Mouse (Mus musculus): ENCODE measurements around the gene Rpgrip1l. TPM values are rescaled to one million over a fixed set of nuclear protein-coding genes. Genes with fewer than 3 reads are reported as not detected.

Gene Rpgrip1l
- polyA plus RNA-seq, 1 experiment from 2014 or later: 9.8 TPM

- no peaks in the 10 kb centered on the region for H3K36me3 ChIP-seq (ENCODE audit: control insufficient read depth, insufficient read depth, low read length)
- H3K27ac ChIP-seq (ENCODE audit: low read length): no peak overlapping the region
- no peaks in the 10 kb centered on the region for H3K9me3 ChIP-seq (replicated peaks; ENCODE audit: control insufficient read depth, low read length, poor library complexity, severe bottlenecking)
- no peak for ATAC-seq
- no peak overlapping the region for H3K4me3 ChIP-seq (ENCODE audit: low read depth, low read length)
- no peak overlapping the region for H3K9ac ChIP-seq (ENCODE audit: low read depth, low read length)
- 79% methylated on average over 3 of the region's 3 CpGs for WGBS
- H3K4me1 ChIP-seq (ENCODE audit: control insufficient read depth, insufficient read depth, low read length): no peaks in the 10 kb centered on the region
- H3K27me3 ChIP-seq (ENCODE audit: control insufficient read depth, insufficient read depth, low read depth, low read length): no peaks in the 10 kb centered on the region
- H3K4me2 ChIP-seq (ENCODE audit: low read length): no peak overlapping the region
Observed at GRCm38 (mm10) chr8:91209658-91210057, 103.4 kb downstream of the Rpgrip1l start.

- Histone ChIP-seq H3K9me3 (replicated peaks; ENCODE audit: control insufficient read depth, low read length, poor library complexity, severe bottlenecking) (no peaks in the 10 kb centered on the region), H3K36me3 (ENCODE audit: control insufficient read depth, insufficient read depth, low read length) (no peaks in the 10 kb centered on the region), H3K4me3 (ENCODE audit: low read depth, low read length) (no peak overlapping the region), H3K27me3 (ENCODE audit: control insufficient read depth, insufficient read depth, low read depth, low read length) (no peaks in the 10 kb centered on the region), H3K4me2 (ENCODE audit: low read length) (no peak overlapping the region), H3K9ac (ENCODE audit: low read depth, low read length) (no peak overlapping the region), H3K4me1 (ENCODE audit: control insufficient read depth, insufficient read depth, low read length) (no peaks in the 10 kb centered on the region), H3K27ac (ENCODE audit: low read length) (no peak overlapping the region)
- 84% methylated on average over 2 of the region's 2 CpGs for WGBS
- ATAC-seq: no peak
Observed at GRCm38 (mm10) chr8:91207676-91208075, 105.4 kb downstream of the Rpgrip1l start.

DNA sequence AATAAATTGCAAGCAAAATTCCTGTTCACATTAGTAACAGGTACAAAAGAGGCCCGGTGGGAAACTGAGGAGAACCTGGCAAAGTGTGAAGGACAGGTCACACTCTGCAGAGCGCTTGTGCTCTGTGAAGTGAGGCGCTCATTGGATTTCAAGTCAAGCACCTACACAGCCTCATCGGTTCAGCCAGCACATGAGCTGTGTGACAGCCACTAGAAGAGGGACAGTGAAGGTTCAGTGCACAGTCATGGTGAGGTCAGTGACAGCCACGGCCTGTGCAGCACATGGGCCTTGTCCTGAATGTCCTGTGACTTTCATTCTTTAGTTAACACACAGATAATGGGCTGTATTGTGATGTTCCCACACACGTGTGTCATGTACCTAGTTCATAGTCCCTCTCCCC lies 107.2 kb downstream of the Rpgrip1l start:
- no peak overlapping the region for H3K27ac ChIP-seq (ENCODE audit: low read length)
- H3K9ac ChIP-seq (ENCODE audit: low read depth, low read length): no peak overlapping the region
- H3K9me3 ChIP-seq (replicated peaks; ENCODE audit: control insufficient read depth, low read length, poor library complexity, severe bottlenecking): no peaks in the 10 kb centered on the region
- no peak overlapping the region for H3K4me3 ChIP-seq (ENCODE audit: low read depth, low read length)
- 67% methylated on average over 6 of the region's 6 CpGs for WGBS
- no peak for ATAC-seq
- no peaks in the 10 kb centered on the region for H3K36me3 ChIP-seq (ENCODE audit: control insufficient read depth, insufficient read depth, low read length)
- no peaks in the 10 kb centered on the region for H3K4me1 ChIP-seq (ENCODE audit: control insufficient read depth, insufficient read depth, low read length)
- no peaks in the 10 kb centered on the region for H3K27me3 ChIP-seq (ENCODE audit: control insufficient read depth, insufficient read depth, low read depth, low read length)
- no peak overlapping the region for H3K4me2 ChIP-seq (ENCODE audit: low read length)

GRCm38 (mm10) chr8:91201184-91201583 lies 111.9 kb downstream of the Rpgrip1l start:
- WGBS: 73% methylated on average over 2 of the region's 2 CpGs
- no peak overlapping the region for H3K4me2 ChIP-seq (ENCODE audit: low read length)
- no peaks in the 10 kb centered on the region for H3K27me3 ChIP-seq (ENCODE audit: control insufficient read depth, insufficient read depth, low read depth, low read length)
- no peak overlapping the region for H3K27ac ChIP-seq (ENCODE audit: low read length)
- no peak for ATAC-seq
- H3K9me3 ChIP-seq (replicated peaks; ENCODE audit: control insufficient read depth, low read length, poor library complexity, severe bottlenecking): no peaks in the 10 kb centered on the region
- H3K4me3 ChIP-seq (ENCODE audit: low read depth, low read length): no peak overlapping the region
- no peaks in the 10 kb centered on the region for H3K4me1 ChIP-seq (ENCODE audit: control insufficient read depth, insufficient read depth, low read length)
- no peak overlapping the region for H3K9ac ChIP-seq (ENCODE audit: low read depth, low read length)
- H3K36me3 ChIP-seq (ENCODE audit: control insufficient read depth, insufficient read depth, low read length): no peaks in the 10 kb centered on the region

DNA sequence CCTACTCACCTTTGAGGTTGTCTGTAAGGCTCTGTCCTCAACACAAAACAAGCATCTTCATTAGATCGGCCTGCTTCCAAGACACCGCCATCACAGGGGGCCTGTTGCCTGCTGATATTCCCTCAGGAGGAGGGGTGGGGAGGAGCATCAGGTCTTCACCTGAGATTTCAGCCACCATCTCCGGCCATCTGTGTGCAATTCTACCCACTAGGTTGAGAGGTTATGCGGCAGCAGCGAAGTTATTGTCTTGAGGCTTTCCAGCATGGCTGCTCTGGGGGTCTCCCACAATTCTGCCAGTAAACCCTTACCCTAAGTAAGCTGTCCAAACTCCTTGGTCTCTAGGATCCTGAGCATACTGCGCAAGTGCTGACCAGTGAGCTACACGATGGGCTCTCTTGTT lies 113.2 kb downstream of the Rpgrip1l start, which contains the start of gene Aktip:
Gene Aktip (minus strand): TSS at position 101 of the 400 bp plus-strand sequence.
- WGBS: 94% methylated on average over 7 of the region's 7 CpGs
- Histone ChIP-seq H3K4me1 (ENCODE audit: control insufficient read depth, insufficient read depth, low read length) (no peaks in the 10 kb centered on the region), H3K9me3 (replicated peaks; ENCODE audit: control insufficient read depth, low read length, poor library complexity, severe bottlenecking) (no peaks in the 10 kb centered on the region), H3K4me3 (ENCODE audit: low read depth, low read length) (no peak within 1 kb of the TSS), H3K27me3 (ENCODE audit: control insufficient read depth, insufficient read depth, low read depth, low read length) (no peaks in the 10 kb centered on the region), H3K4me2 (ENCODE audit: low read length) (no peak within 1 kb of the TSS), H3K36me3 (ENCODE audit: control insufficient read depth, insufficient read depth, low read length) (no peaks in the 10 kb centered on the region), H3K27ac (ENCODE audit: low read length) (no peak within 1 kb of the TSS), H3K9ac (ENCODE audit: low read depth, low read length) (no peak within 1 kb of the TSS)
- ATAC-seq: no peak

DNA sequence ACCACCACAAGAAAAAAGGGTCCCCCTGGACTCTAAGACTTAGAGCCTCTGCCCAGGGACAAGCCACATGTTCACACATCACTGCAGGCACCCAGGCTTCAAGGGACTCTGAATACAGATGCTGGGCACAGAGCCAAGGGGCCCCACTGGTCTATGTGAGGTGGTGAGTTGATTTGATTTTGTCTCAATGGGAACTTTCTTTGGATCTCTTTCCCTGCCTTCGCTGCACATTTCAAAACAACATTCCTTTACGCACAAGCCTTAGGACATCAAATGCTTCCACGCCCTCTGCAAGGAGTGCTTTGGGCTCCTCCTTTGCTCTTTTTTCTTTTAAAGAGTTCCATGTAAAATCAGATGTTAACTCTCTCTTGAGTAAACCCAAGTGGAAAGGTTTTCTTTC lies 115.0 kb downstream of the Rpgrip1l start:
- Histone ChIP-seq H3K9me3 (replicated peaks; ENCODE audit: control insufficient read depth, low read length, poor library complexity, severe bottlenecking) (no peaks in the 10 kb centered on the region), H3K4me2 (ENCODE audit: low read length) (no peak overlapping the region), H3K4me3 (ENCODE audit: low read depth, low read length) (no peak overlapping the region), H3K27me3 (ENCODE audit: control insufficient read depth, insufficient read depth, low read depth, low read length) (no peaks in the 10 kb centered on the region), H3K36me3 (ENCODE audit: control insufficient read depth, insufficient read depth, low read length) (no peaks in the 10 kb centered on the region), H3K4me1 (ENCODE audit: control insufficient read depth, insufficient read depth, low read length) (no peaks in the 10 kb centered on the region), H3K9ac (ENCODE audit: low read depth, low read length) (no peak overlapping the region), H3K27ac (ENCODE audit: low read length) (no peak overlapping the region)
- no peak for ATAC-seq
- WGBS: 66% methylated on average over 3 of the region's 3 CpGs

GRCm38 (mm10) chr8:91197233-91197632 lies 115.8 kb downstream of the Rpgrip1l start:
- H3K27ac ChIP-seq (ENCODE audit: low read length): no peak overlapping the region
- H3K4me3 ChIP-seq (ENCODE audit: low read depth, low read length): no peak overlapping the region
- 94% methylated on average over 5 of the region's 5 CpGs for WGBS
- ATAC-seq: no peak
- H3K4me1 ChIP-seq (ENCODE audit: control insufficient read depth, insufficient read depth, low read length): no peaks in the 10 kb centered on the region
- H3K9ac ChIP-seq (ENCODE audit: low read depth, low read length): no peak overlapping the region
- H3K9me3 ChIP-seq (replicated peaks; ENCODE audit: control insufficient read depth, low read length, poor library complexity, severe bottlenecking): no peaks in the 10 kb centered on the region
- no peaks in the 10 kb centered on the region for H3K36me3 ChIP-seq (ENCODE audit: control insufficient read depth, insufficient read depth, low read length)
- H3K27me3 ChIP-seq (ENCODE audit: control insufficient read depth, insufficient read depth, low read depth, low read length): no peaks in the 10 kb centered on the region
- H3K4me2 ChIP-seq (ENCODE audit: low read length): no peak overlapping the region

- Histone ChIP-seq H3K27ac (ENCODE audit: low read length) (no peak overlapping the region), H3K36me3 (ENCODE audit: control insufficient read depth, insufficient read depth, low read length) (no peaks in the 10 kb centered on the region), H3K9ac (ENCODE audit: low read depth, low read length) (no peak overlapping the region), H3K27me3 (ENCODE audit: control insufficient read depth, insufficient read depth, low read depth, low read length) (no peaks in the 10 kb centered on the region), H3K9me3 (replicated peaks; ENCODE audit: control insufficient read depth, low read length, poor library complexity, severe bottlenecking) (no peaks in the 10 kb centered on the region), H3K4me2 (ENCODE audit: low read length) (no peak overlapping the region), H3K4me3 (ENCODE audit: low read depth, low read length) (no peak overlapping the region), H3K4me1 (ENCODE audit: control insufficient read depth, insufficient read depth, low read length) (no peaks in the 10 kb centered on the region)
- WGBS: 76% methylated on average over 12 of the region's 12 CpGs
- ATAC-seq: no peak
Observed at GRCm38 (mm10) chr8:91196661-91197060, 116.4 kb downstream of the Rpgrip1l start.

DNA sequence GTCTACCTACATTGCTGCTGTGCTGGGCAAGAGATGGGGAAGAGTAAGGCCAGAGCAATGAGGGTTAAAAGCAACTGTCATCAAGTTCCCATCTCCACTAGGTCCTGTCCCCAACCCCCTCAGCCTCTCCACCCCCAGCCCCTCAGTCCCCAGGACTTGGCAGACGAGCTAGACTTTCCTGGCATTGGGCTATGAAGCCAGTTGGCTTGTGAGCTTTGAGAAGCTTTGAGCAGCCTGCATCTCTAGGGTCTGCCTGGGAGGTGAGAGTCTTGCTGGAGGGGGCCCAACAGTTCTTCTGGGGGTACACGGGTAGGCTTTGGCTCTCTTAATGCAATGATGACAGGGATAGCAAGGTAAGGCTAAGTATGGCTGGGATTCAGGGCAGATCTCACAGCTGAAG lies 119.0 kb downstream of the Rpgrip1l start:
- Histone ChIP-seq H3K4me2 (ENCODE audit: low read length) (no peak overlapping the region), H3K9me3 (replicated peaks; ENCODE audit: control insufficient read depth, low read length, poor library complexity, severe bottlenecking) (no peaks in the 10 kb centered on the region), H3K27me3 (ENCODE audit: control insufficient read depth, insufficient read depth, low read depth, low read length) (peaks cover 4% of the 10 kb centered on the region), H3K4me1 (ENCODE audit: control insufficient read depth, insufficient read depth, low read length) (peaks cover 7% of the 10 kb centered on the region; the same call in 1 of the 2 replicates), H3K27ac (ENCODE audit: low read length) (no peak overlapping the region), H3K4me3 (ENCODE audit: low read depth, low read length) (no peak overlapping the region), H3K36me3 (ENCODE audit: control insufficient read depth, insufficient read depth, low read length) (no peaks in the 10 kb centered on the region), H3K9ac (ENCODE audit: low read depth, low read length) (no peak overlapping the region)
- 84% methylated on average over 2 of the region's 2 CpGs for WGBS
- no peak for ATAC-seq

All from midbrain, embryonic 16.5 days (tissue).